Mouse (Mus musculus) MEL (cell line): Measurements from ENCODE around the gene Tarbp1.

Source experiments
- CHD1 ChIP-seq: IDR thresholded peaks from 2 replicates; pipeline ENCODE4 v1.6.1; 2012; ENCODE audit warnings: low read depth, mild to moderate bottlenecking, inconsistent platforms, low read length, improper control_type of control experiment
- CTCF ChIP-seq, 3 experiments: IDR thresholded peaks in 2 of 3; conservative IDR thresholded peaks in 1 of 3; 2 replicates each; pipeline ENCODE4 v1.5.1; 2011 to 2012; ENCODE audit warnings: low read length in 3 of 3, low read depth in 2 of 3, mild to moderate bottlenecking in 2 of 3, improper control_type of control experiment in 1 of 3, inconsistent platforms in 1 of 3, mixed read lengths in 1 of 3, moderate library complexity in 1 of 3; ENCODE audit not compliant: control insufficient read depth in 1 of 3, insufficient read depth in 1 of 3, poor library complexity in 1 of 3, severe bottlenecking in 1 of 3
- GATA1 ChIP-seq: IDR thresholded peaks from 2 replicates; pipeline ENCODE4 v1.6.1; 2011; ENCODE audit warnings: low read depth, low read length, improper control_type of control experiment
- MAX ChIP-seq: IDR thresholded peaks from 2 replicates; pipeline ENCODE4 v1.6.1; 2011; ENCODE audit warnings: low read length, improper control_type of control experiment
- MEF2A ChIP-seq: IDR thresholded peaks from 2 replicates; pipeline ENCODE4 v1.6.1; 2014; ENCODE audit warnings: low read depth, mild to moderate bottlenecking, inconsistent platforms, low read length, improper control_type of control experiment; ENCODE audit not compliant: poor library complexity, insufficient replicate concordance, severe bottlenecking; ENCODE audit errors: extremely low read depth
- NRF1 ChIP-seq: IDR thresholded peaks from 2 replicates; pipeline ENCODE4 v1.6.1; 2014; ENCODE audit warnings: low read depth, mild to moderate bottlenecking, inconsistent platforms, low read length, improper control_type of control experiment, moderate library complexity; ENCODE audit not compliant: poor library complexity, insufficient read depth, severe bottlenecking
- POLR2A ChIP-seq, 2 experiments: IDR thresholded peaks; 2 replicates each; pipeline ENCODE4 v1.6.1; 2011 to 2012; ENCODE audit warnings: low read length in 2 of 2, mild to moderate bottlenecking in 2 of 2, control low read depth in 1 of 2, improper control_type of control experiment in 1 of 2, low read depth in 1 of 2, moderate library complexity in 1 of 2; ENCODE audit not compliant: control insufficient read depth in 1 of 2, insufficient read depth in 1 of 2, poor library complexity in 1 of 2
- POLR2AphosphoS2 ChIP-seq: IDR thresholded peaks from 2 replicates; pipeline ENCODE4 v1.6.1; 2011; ENCODE audit warnings: low read length, improper control_type of control experiment
- SIN3A ChIP-seq: IDR thresholded peaks from 2 replicates; pipeline ENCODE4 v1.6.1; 2012; ENCODE audit warnings: low read length, improper control_type of control experiment, inconsistent platforms
- TAL1 ChIP-seq: IDR thresholded peaks from 2 replicates; pipeline ENCODE4 v1.6.1; 2012; ENCODE audit warnings: mild to moderate bottlenecking, inconsistent platforms, low read length, moderate library complexity, mixed read lengths
- USF1 ChIP-seq: IDR thresholded peaks from 2 replicates; pipeline ENCODE4 v1.6.1; 2014; ENCODE audit warnings: low read depth, mild to moderate bottlenecking, inconsistent platforms, low read length, improper control_type of control experiment, moderate library complexity
- USF2 ChIP-seq, 2 experiments: IDR thresholded peaks; 2 replicates each; pipeline ENCODE4 v1.6.1; 2011 to 2012; ENCODE audit warnings: improper control_type of control experiment in 2 of 2, low read length in 2 of 2, borderline replicate concordance in 1 of 2, inconsistent platforms in 1 of 2, low read depth in 1 of 2, mild to moderate bottlenecking in 1 of 2; ENCODE audit not compliant: insufficient read depth in 1 of 2
- ZNF384 ChIP-seq: IDR thresholded peaks from 2 replicates; pipeline ENCODE4 v1.6.1; 2012; ENCODE audit warnings: low read depth, mild to moderate bottlenecking, inconsistent platforms, low read length, improper control_type of control experiment

DNA sequence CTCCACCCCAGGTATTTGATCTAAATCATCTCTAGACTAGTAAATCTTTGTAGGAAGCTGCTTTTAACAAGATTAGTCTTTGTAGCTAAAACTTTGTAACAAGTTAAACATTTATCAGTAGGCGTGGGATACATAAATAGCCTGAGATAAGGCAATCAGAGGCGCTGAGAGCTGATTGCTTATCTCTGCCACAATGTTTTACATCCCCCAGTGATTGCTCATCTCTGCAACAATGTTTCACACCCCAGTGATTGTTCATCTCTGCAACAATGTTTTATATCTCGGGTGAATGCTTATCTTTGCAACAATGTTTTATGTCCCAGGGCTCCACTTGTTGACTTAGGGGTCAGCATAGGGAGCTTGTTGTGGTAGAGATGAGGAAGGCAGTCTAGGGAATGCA lies 3.8 kb upstream of the Tarbp1 start:
- no peak for TF ChIP-seq CTCF (IDR thresholded peaks at IDR 0.05 in 2 of 3, conservative IDR thresholded peaks at IDR 0.05 in 1 of 3; ENCODE audit: control insufficient read depth in 1 of 3, insufficient read depth in 1 of 3, low read depth in 2 of 3, low read length in 3 of 3, poor library complexity in 1 of 3, severe bottlenecking in 1 of 3)
- no peak for TF ChIP-seq TAL1
- TF ChIP-seq NRF1: no peak
- no peak for TF ChIP-seq CHD1
- TF ChIP-seq MAX: no peak
- TF ChIP-seq SIN3A: no peak
- peak; percentile 42; the same call in 1 of the 2 replicates for TF ChIP-seq GATA1
- no peak for TF ChIP-seq USF1
- TF ChIP-seq MEF2A: no peak
- no peak for TF ChIP-seq POLR2A (IDR thresholded peaks at IDR 0.05; ENCODE audit: control insufficient read depth in 1 of 2, insufficient read depth in 1 of 2, low read depth in 1 of 2, low read length in 2 of 2, poor library complexity in 1 of 2)
- TF ChIP-seq ZNF384: no peak
- TF ChIP-seq USF2 (IDR thresholded peaks at IDR 0.05; ENCODE audit: borderline replicate concordance in 1 of 2, insufficient read depth in 1 of 2, low read depth in 1 of 2, low read length in 2 of 2): no peak
- no peak for TF ChIP-seq POLR2AphosphoS2
